Mouse (Mus musculus): ENCODE measurements at regions not wholly inside any gene's neighbourhood (a gene's known extent, or its start where the extent isn't known, plus 50 kb on each side); places are given as distances from the start of the nearest gene placed in this dataset.
A peak's percentile ranks its signal among the peaks of the same experiment; 100 is the strongest.
"Not testable (repeated sequence)": the region's sequence is repeated elsewhere in the genome, so short reads cannot be mapped to it uniquely, and the experiment has no call there.

GRCm38 (mm10) chr3:53792541-53792940 is 52.3 kb upstream of the Gm10985 start:
- DNase-seq, result no peak

GRCm38 (mm10) chr3:53789706-53790105 is 55.2 kb upstream of the Gm10985 start:
- no peak for DNase-seq

- no peak for DNase-seq
These were observed 59.7 kb upstream of the Gm10985 start for GRCm38 (mm10) chr3:53785201-53785600.

GRCm38 (mm10) chr3:53776668-53777067 is 68.2 kb upstream of the Gm10985 start:
- peak; percentile 11 for DNase-seq

- no peak for DNase-seq
These were observed 77.3 kb upstream of the Gm10985 start for GRCm38 (mm10) chr3:53767601-53768000.

- no peak for DNase-seq
These were observed 80.9 kb upstream of the Gm10985 start for GRCm38 (mm10) chr3:53763981-53764380.

GRCm38 (mm10) chr3:53761514-53762075 is 83.3 kb upstream of the Gm10985 start:
- DNase-seq, result peak; percentile 74

GRCm38 (mm10) chr3:53756115-53756853 is 88.6 kb upstream of the Gm10985 start:
- no peak for DNase-seq

GRCm38 (mm10) chr3:53737161-53737560 is 80.0 kb upstream of the Frem2 start:
- no peak for DNase-seq

- not testable (repeated sequence) for DNase-seq
These were observed 78.5 kb upstream of the Frem2 start for GRCm38 (mm10) chr3:53735607-53736006.

GRCm38 (mm10) chr3:53735147-53735546 is 78.0 kb upstream of the Frem2 start:
- DNase-seq, result peak; percentile 70

- no peak for DNase-seq
These were observed 73.3 kb upstream of the Frem2 start for GRCm38 (mm10) chr3:53730440-53730839.

GRCm38 (mm10) chr3:53729810-53730209 is 72.7 kb upstream of the Frem2 start:
- DNase-seq, result peak; percentile 72

GRCm38 (mm10) chr3:53729131-53729530 is 72.0 kb upstream of the Frem2 start:
- DNase-seq, result no peak

- no peak for DNase-seq
These were observed 70.6 kb upstream of the Frem2 start for GRCm38 (mm10) chr3:53727737-53728136.

- no peak for DNase-seq
These were observed 49.9 kb upstream of the Frem2 start for GRCm38 (mm10) chr3:53707101-53707500.
